Mouse (Mus musculus) bone marrow macrophage, adult 2 months (primary cell): ENCODE measurements around the gene Gm8229. TPM values are rescaled to one million over a fixed set of nuclear protein-coding genes. Genes with fewer than 3 reads are reported as not detected.
"Not testable (repeated sequence)": the region's sequence is repeated elsewhere in the genome, so short reads cannot be mapped to it uniquely, and the experiment has no call there.

ENCODE experiments used
- H3K27ac ChIP-seq: 2 replicates; pipeline ENCODE4 v1.5.1; 2012; ENCODE audit warnings: low read depth, low read length; ENCODE audit not compliant: insufficient read depth
- H3K4me1 ChIP-seq: 2 replicates; pipeline ENCODE4 v1.6.1; 2012; ENCODE audit warnings: low read length; ENCODE audit not compliant: control insufficient read depth, insufficient read depth
- H3K4me3 ChIP-seq: 2 replicates; pipeline ENCODE4 v1.5.1; 2012; ENCODE audit warnings: mild to moderate bottlenecking, low read length, moderate library complexity; ENCODE audit not compliant: insufficient read depth
- polyA plus RNA-seq: library from polyadenylated mRNA; stranded (reverse); fragments of >200 nt; gene quantifications from 2 replicates; pipeline ENCODE4 v1.2.4, GENCODE M21; 2012; ENCODE audit not compliant: missing spikeins, insufficient read depth, insufficient read length

Gm8229 gene
- not detected in 2 replicates for polyA plus RNA-seq

DNA sequence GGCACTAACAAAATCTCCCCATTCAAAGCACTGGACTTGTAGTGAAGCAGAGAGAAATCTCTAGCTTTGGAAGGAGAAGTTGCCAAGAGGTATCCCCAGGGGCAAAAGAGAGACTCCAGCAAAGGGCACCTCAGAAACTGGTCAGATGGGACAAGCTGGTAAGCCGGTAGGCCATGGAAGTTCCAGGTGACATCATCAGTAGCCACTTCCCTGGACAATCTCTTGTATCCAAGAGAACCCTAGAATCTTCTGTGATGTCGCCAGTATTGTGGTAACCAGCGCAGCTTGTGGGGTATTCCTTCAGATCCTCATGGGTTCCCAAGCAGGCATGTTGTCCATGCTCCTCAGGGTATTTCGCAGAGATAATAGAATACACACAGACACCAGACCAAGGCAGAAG is at the start of gene Gm8229:
Gene Gm8229 (plus strand): TSS at position 301 of the 400 bp plus-strand sequence.
- H3K4me3 ChIP-seq, H3K27ac ChIP-seq, H3K4me1 ChIP-seq: not testable (repeated sequence)

DNA sequence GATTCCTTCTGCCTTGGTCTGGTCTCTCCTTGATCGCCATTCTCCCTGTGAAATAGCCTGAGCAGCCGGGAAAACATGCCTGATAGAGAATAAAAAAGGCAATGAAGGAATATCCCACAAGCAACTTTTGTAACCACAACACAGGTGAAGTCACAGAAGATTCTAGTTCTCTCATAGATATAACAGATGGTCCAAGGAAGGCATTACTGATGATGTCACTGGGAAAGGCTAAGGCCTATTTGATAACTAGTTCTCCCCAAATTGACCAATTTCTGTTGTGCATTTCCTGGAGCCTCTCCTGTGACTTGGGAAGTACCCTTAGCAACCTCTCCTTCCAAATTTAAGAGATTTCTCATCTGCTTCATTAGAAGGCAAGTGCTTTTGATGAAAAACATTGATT is 26.7 kb upstream of the Gm8229 start, which contains the start of gene Gm5930:
Gene Gm5930 (minus strand): TSS at position 101 of the 400 bp plus-strand sequence.
- H3K4me1 ChIP-seq, H3K27ac ChIP-seq, H3K4me3 ChIP-seq: not testable (repeated sequence)

DNA sequence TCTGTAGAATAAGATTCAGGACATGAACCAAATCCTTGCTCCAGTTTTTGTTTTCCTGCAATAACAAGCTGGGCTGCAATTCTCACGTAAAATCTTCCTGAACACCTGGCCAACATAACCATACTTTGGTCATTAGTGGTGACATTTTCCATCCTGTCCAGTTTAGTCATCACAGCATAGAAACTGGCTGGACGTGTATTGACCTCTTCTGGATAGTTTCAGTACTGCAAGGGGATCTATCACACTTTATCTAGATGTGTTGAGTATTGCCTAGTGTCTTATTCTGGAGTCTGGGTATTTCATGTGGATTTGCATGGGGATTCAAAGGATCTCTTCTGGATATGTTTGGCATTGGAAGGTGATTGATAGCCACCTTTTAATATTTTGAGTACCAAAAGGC is 3.7 kb upstream of the Gm8229 start:
- H3K4me1 ChIP-seq, H3K4me3 ChIP-seq, H3K27ac ChIP-seq: not testable (repeated sequence)

DNA sequence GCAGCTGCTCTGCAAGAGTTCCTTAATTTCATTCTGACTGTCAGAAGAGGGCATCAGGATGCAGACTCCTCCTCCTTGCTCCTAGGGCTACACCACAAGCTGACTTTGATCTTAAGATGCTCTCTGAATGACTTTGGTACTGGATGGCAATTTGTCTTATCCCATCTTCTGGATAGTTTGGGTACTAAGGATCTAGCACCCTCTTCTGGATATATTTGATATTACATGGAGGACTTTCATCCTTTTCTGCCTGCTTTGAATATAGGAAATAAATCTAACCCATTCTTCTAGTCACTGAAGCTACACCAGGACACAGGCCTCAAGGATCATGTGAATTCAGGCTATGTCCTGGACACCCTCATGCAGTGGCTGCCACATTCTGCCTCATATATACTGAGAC is 2.9 kb upstream of the Gm8229 start:
- not testable (repeated sequence) for H3K4me3 ChIP-seq, H3K27ac ChIP-seq, H3K4me1 ChIP-seq

DNA sequence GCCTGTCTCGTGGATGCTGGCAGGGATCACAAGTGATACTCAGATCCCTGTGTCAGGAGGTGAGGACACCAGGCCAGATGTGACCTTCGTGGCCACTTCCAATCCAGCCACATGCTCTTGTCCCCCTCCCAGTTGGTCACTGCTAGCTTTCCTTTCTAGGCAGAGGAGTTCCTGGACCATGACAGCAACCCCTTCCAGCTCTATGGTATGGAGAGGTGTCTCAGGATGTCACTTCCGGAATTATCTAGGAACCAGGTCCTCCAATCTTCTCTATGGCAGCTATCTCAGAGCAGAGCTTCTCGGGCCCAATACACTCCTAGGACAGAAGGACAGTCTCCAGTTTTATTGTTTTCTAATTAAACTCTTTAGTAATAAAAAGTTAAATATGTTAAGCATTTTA is 19.1 kb downstream of the Gm8229 start:
- not testable (repeated sequence) for H3K27ac ChIP-seq, H3K4me1 ChIP-seq, H3K4me3 ChIP-seq

DNA sequence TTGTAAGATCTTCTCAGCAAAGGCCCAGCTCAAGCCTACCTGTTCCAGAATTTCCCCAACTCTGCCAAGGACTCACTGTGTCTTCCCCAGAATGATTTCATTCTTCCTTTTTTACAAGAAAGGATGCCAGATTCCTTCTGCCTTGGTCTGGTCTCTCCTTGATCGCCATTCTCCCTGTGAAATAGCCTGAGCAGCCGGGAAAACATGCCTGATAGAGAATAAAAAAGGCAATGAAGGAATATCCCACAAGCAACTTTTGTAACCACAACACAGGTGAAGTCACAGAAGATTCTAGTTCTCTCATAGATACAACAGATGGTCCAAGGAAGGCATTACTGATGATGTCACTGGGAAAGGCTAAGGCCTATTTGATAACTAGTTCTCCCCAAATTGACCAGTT is 45.4 kb downstream of the Gm8229 start, which contains the start of gene Gm3371:
Gene Gm3371 (minus strand): TSS at position 101 of the 400 bp plus-strand sequence.
- not testable (repeated sequence) for H3K27ac ChIP-seq, H3K4me1 ChIP-seq, H3K4me3 ChIP-seq

Other genes starting within 250 kb of the Gm8229 start
- not detected in 2 replicates for gene Gm3327, start 241.5 kb upstream of the Gm8229 start, polyA plus RNA-seq
- gene Gm8212, start 167.7 kb upstream of the Gm8229 start, polyA plus RNA-seq: not detected in 2 replicates
- not detected in 2 replicates for gene 4930503E14Rik, start 152.1 kb upstream of the Gm8229 start, polyA plus RNA-seq
- not detected in 2 replicates for gene Gm8220, start 79.8 kb upstream of the Gm8229 start, polyA plus RNA-seq
- gene Gm5930, start 26.8 kb upstream of the Gm8229 start, polyA plus RNA-seq: not detected in 2 replicates
- not detected in 2 replicates for gene Gm3371, start 45.3 kb downstream of the Gm8229 start, polyA plus RNA-seq
- gene Gm8232, start 68.3 kb downstream of the Gm8229 start, polyA plus RNA-seq: not detected in 2 replicates
- not detected in 2 replicates for gene BC061237, start 127.1 kb downstream of the Gm8229 start, polyA plus RNA-seq
- gene Gm17093, start 152.9 kb downstream of the Gm8229 start, polyA plus RNA-seq: not detected in 2 replicates
- not detected in 2 replicates for gene Gm8247, start 217.8 kb downstream of the Gm8229 start, polyA plus RNA-seq